Mouse (Mus musculus): ENCODE measurements around the gene Cspg5. TPM values are rescaled to one million over a fixed set of nuclear protein-coding genes. Genes with fewer than 3 reads are reported as not detected.

Gene Cspg5
- total and polyA plus RNA-seq, 3 experiments, result 0.40 to 0.72 (median 0.49) TPM

DNA sequence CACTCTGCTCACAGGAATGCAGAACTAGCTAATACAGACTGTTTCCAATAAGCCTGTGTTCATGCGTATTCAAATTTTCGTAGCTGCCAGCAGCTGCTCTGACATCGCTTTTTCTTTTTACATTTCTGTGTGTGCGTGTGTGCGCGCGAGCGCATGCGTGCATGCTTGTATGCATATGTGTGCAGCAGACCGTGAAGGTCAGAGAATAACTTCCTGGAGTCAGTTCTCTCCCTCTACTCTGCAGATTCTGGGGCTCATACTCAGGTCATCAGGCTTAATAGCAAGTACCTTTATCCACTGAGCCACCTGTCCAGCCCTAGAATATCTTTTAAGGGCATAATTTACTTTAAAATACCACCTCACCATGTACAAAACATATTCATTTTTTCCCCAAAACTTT is 24.8 kb downstream of the Cspg5 start (continued):
- TF ChIP-seq GABPA (IDR thresholded peaks at IDR 0.05; ENCODE audit: insufficient replicate concordance, low read depth, low read length) (no peak), USF1 (IDR thresholded peaks at IDR 0.05; ENCODE audit: low read depth, low read length) (no peak), SIN3A (IDR thresholded peaks at IDR 0.05; ENCODE audit: low read length) (no peak; the same call in 1 of the 2 replicates), TCF12 (IDR thresholded peaks at IDR 0.05; ENCODE audit: low read depth, low read length) (peak; percentile 75), MAZ (IDR thresholded peaks at IDR 0.05; ENCODE audit: low read depth, low read length) (no peak), NRF1 (IDR thresholded peaks at IDR 0.05; ENCODE audit: low read depth, low read length) (peak; percentile 93), MYC (IDR thresholded peaks at IDR 0.05; ENCODE audit: low read depth, low read length) (peak; percentile 75; the same call in 1 of the 2 replicates), RCOR1 (conservative IDR thresholded peaks at IDR 0.05; ENCODE audit: low read depth, low read length) (0 out of 2 replicates have a peak, but pooled peaks have one; percentile 35)

DNA sequence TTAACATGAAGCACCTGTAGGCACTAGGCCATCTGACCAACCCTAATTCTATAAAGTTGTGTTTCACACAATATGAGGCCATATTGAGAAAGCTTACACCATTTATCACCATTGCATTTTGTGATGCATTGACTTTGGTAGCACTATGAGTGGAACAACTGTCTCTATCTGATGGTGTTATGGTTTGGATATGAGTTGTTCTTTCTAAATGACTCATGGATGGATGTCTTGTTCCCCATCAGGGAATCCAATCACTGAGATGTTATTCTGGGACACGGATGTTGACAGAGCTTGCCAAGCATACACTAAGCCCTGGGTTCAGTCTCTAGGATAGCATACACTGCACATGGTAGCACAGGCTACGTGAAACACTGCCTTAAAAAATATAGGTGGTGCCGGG is 28.7 kb downstream of the Cspg5 start:
- Histone ChIP-seq H3K4me1 (ENCODE audit: control insufficient read depth in 1 of 2, insufficient read depth in 2 of 2) (peaks cover 15 to 22% of the 10 kb centered on the region in 2 experiments), H3K27me3 (replicated peaks) (no peaks in the 10 kb centered on the region), H3K4me2 (ENCODE audit: insufficient read depth, low read depth, poor library complexity, severe bottlenecking) (no peak overlapping the region), H3K79me2 (replicated peaks; ENCODE audit: control insufficient read depth, extremely low read depth, insufficient read depth, poor library complexity, severe bottlenecking) (no peaks in the 10 kb centered on the region), H3K9me3 (replicated peaks; ENCODE audit: low read length) (no peaks in the 10 kb centered on the region), H3K9ac (ENCODE audit: insufficient read depth, low read depth) (no peak overlapping the region), H3K36me3 (replicated peaks in 1 of 2; ENCODE audit: control insufficient read depth in 1 of 2, insufficient read depth in 1 of 2, low read length in 1 of 2) (no peaks in the 10 kb centered on the region), H3K27ac (ENCODE audit: insufficient read depth, low read depth) (no peak overlapping the region), H3K4me3 (replicated peaks in 1 of 3; ENCODE audit: low read depth in 2 of 3, low read length in 2 of 3, poor library complexity in 1 of 3) (no peak overlapping the region)
- TF ChIP-seq ETS1 (conservative IDR thresholded peaks at IDR 0.05; ENCODE audit: low read depth, low read length) (peak; percentile 78), CHD2 (IDR thresholded peaks at IDR 0.05; ENCODE audit: low read length) (peak; percentile 51; the same call in 1 of the 2 replicates), MEF2A (IDR thresholded peaks at IDR 0.05; ENCODE audit: borderline replicate concordance, low read depth, low read length) (peak; percentile 91), JUND (conservative IDR thresholded peaks at IDR 0.05; ENCODE audit: low read depth, low read length) (peak; percentile 99), EP300 (IDR thresholded peaks at IDR 0.05; ENCODE audit: low read length) (peak; percentile 97), ZNF384 (IDR thresholded peaks at IDR 0.05; ENCODE audit: low read depth, low read length) (no peak), MYC (IDR thresholded peaks at IDR 0.05; ENCODE audit: low read depth, low read length) (0 out of 2 replicates have a peak, but pooled peaks have one; percentile 31), RCOR1 (conservative IDR thresholded peaks at IDR 0.05; ENCODE audit: low read depth, low read length) (peak; percentile 86), TCF12 (IDR thresholded peaks at IDR 0.05; ENCODE audit: low read depth, low read length) (peak; percentile 45; the same call in 1 of the 2 replicates), HCFC1 (IDR thresholded peaks at IDR 0.05; ENCODE audit: low read depth, low read length) (no peak), IRF4 (IDR thresholded peaks at IDR 0.05; ENCODE audit: low read depth, low read length) (peak; percentile 97), BHLHE40 (IDR thresholded peaks at IDR 0.05; ENCODE audit: low read depth, low read length) (peak; percentile 60), CHD1 (IDR thresholded peaks at IDR 0.05; ENCODE audit: low read depth, low read length) (no peak), JUN (IDR thresholded peaks at IDR 0.05; ENCODE audit: insufficient read depth, low read depth, low read length) (peak; percentile 95), TBP (conservative IDR thresholded peaks at IDR 0.05; ENCODE audit: low read depth, low read length) (no peak)
- peak; percentile 73 for DNase-seq (ENCODE audit: extremely low read depth)
- dilution Hi-C loops (cut with MboI; ENCODE audit: extremely low pct_ligation_motif_present, extremely low pct_unique_long_range_greater_than_20kb, low sequenced_read_pairs), result no loop called here
- in situ Hi-C loops (cut with MboI; ENCODE audit: low pct_ligation_motif_present, low pct_unique_long_range_greater_than_20kb, low sequenced_read_pairs), result no loop called here

Measured in CH12.LX (cell line).